Comparison of ENCODE assay signal across 22 mouse cellular contexts in the genomic region with DNA sequence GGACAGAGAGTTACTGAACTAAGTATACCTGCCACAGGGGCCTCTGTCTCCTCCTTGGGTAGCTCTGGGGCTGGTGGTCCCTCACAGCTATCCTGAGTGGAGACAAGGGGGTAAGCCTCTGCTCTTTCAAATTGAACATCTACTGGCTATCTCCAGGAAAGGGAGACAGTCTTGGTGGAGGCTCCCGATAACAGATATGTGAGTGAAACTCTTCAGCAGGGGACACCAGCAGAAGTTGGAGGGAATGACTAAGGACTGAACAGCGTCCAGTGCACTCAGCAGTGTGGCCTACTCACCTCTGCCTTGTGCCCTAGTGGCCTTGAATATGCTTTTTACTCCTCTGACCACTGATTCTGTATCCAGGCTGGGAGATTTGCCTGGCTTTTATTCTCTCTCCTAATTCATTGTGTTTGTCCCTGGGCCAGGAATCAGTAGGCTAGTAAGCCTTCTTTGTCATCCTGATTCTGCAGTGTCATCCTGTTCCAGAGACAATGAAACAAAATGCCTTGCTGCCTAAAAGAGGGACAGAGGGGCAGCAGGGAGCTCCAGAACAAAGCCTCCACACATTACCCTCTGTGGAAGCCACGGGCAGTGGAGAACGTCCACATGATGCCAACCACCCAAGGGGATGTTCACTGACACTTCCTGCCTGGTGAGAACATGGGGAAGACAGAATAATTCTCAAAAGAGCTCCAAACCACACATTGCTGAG. TPM values are rescaled to one million over a fixed set of nuclear protein-coding genes. Genes with fewer than 3 reads are reported as not detected.
DNase-seq lines count a peak whose midpoint lies in the region; ATAC-seq and TF ChIP-seq lines count a peak whose summit lies in the region.
"Had no signal": no experiment of that assay in that cellular context is flagged by ENCODE, and none has a peak within 500 bp of the region (broad histone marks: within the 10 kb centered on the region; RNA-seq: fewer than 3 reads in every experiment).

No protein-coding gene starts in this region.

- H3K27me3 ChIP-seq in kidney, postnatal 0 days (ENCODE audit: insufficient read depth, low read length): no peaks in the 10 kb centered on the region
- no peaks in the 10 kb centered on the region; the same call in 1 of the 2 replicates for H3K27me3 ChIP-seq in ES-Bruce4 (ENCODE audit: control insufficient read depth, insufficient read depth, low read length, poor library complexity, severe bottlenecking)
- H3K27me3 ChIP-seq in liver, embryonic 12.5 days (replicated peaks): no peaks in the 10 kb centered on the region
- H3K27me3 ChIP-seq: CH12.LX; forebrain, embryonic 12.5 days; neural tube, embryonic 13.5 days had no signal

- no peak for TF ChIP-seq CTCF in kidney, postnatal 0 days (IDR thresholded peaks at IDR 0.05; ENCODE audit: low read depth)
- no peak for TF ChIP-seq CTCF in ES-Bruce4 (IDR thresholded peaks at IDR 0.05; ENCODE audit: low read depth, low read length)

- no peak for TF ChIP-seq POLR2A in ES-Bruce4 (IDR thresholded peaks at IDR 0.05; ENCODE audit: insufficient read depth, low read length)

- 0 out of 2 replicates have a peak overlapping the region, but pooled peaks have one; percentile 25 for H3K27ac ChIP-seq in kidney, postnatal 0 days
- H3K27ac ChIP-seq in ES-Bruce4 (ENCODE audit: insufficient read depth, low read length): no peak overlapping the region
- H3K27ac ChIP-seq in liver, embryonic 12.5 days: peak overlapping the region; percentile 15; the same call in 1 of the 2 replicates
- H3K27ac ChIP-seq: forebrain, embryonic 12.5 days; midbrain, embryonic 12.5 days; neural tube, embryonic 13.5 days had no signal

- H3K9me3 ChIP-seq in kidney, postnatal 0 days (replicated peaks; ENCODE audit: low read length): no peaks in the 10 kb centered on the region
- no peaks in the 10 kb centered on the region for H3K9me3 ChIP-seq in ES-Bruce4 (replicated peaks; ENCODE audit: control insufficient read depth, insufficient read depth, low read length, poor library complexity, severe bottlenecking)
- H3K9me3 ChIP-seq in liver, embryonic 12.5 days (replicated peaks): no peaks in the 10 kb centered on the region
- H3K9me3 ChIP-seq: forebrain, embryonic 12.5 days; midbrain, embryonic 12.5 days; neural tube, embryonic 13.5 days had no signal

- DNase-seq in cerebellum, adult 9-11 months: peak; percentile 9
- no peak for DNase-seq in cerebellum, postnatal 4 days (ENCODE audit: low spot score in 2 of 2)
- no peak for DNase-seq in kidney, postnatal 0 days (ENCODE audit: low spot score)
- no peak for DNase-seq in kidney, postnatal 36 days
- DNase-seq: adrenal gland, postnatal 36 days; cerebellum, postnatal 10 days; gastrocnemius, postnatal 36 days; heart, postnatal 14 days; kidney, adult 9 months; layer of hippocampus, postnatal 36 days; right cerebral cortex, postnatal 4 days had no signal

- H3K4me1 ChIP-seq in kidney, postnatal 0 days (replicated peaks; ENCODE audit: insufficient read depth, low read length): no peaks in the 10 kb centered on the region
- H3K4me1 ChIP-seq in ES-Bruce4 (ENCODE audit: control insufficient read depth, insufficient read depth, low read length): peaks cover 2% of the 10 kb centered on the region
- H3K4me1 ChIP-seq in liver, embryonic 12.5 days: peaks cover 25% of the 10 kb centered on the region
- H3K4me1 ChIP-seq: forebrain, embryonic 12.5 days; midbrain, embryonic 12.5 days; neural tube, embryonic 13.5 days had no signal

- H3K4me2 ChIP-seq in kidney, postnatal 0 days (ENCODE audit: low read length): no peak overlapping the region
- H3K4me2 ChIP-seq in liver, embryonic 12.5 days: no peak overlapping the region
- H3K4me2 ChIP-seq: forebrain, embryonic 12.5 days; heart, embryonic 11.5 days; midbrain, embryonic 12.5 days; neural tube, embryonic 13.5 days had no signal

- no peak overlapping the region for H3K9ac ChIP-seq in kidney, postnatal 0 days (ENCODE audit: low read depth, low read length)
- H3K9ac ChIP-seq in ES-Bruce4 (ENCODE audit: low read depth, poor library complexity, severe bottlenecking): no peak overlapping the region
- no peak overlapping the region for H3K9ac ChIP-seq in liver, embryonic 12.5 days
- H3K9ac ChIP-seq: forebrain, embryonic 12.5 days; midbrain, embryonic 12.5 days; neural tube, embryonic 13.5 days had no signal

- TF ChIP-seq EP300 in ES-Bruce4 (IDR thresholded peaks at IDR 0.05; ENCODE audit: insufficient read depth, low read depth, low read length): 0 out of 2 replicates have a peak, but pooled peaks have one; percentile 15

- H3K4me3 ChIP-seq in kidney, postnatal 0 days (replicated peaks; ENCODE audit: low read depth, low read length): no peak overlapping the region
- H3K4me3 ChIP-seq in ES-Bruce4 (ENCODE audit: low read depth, low read length): no peak overlapping the region
- no peak overlapping the region for H3K4me3 ChIP-seq in liver, embryonic 12.5 days
- H3K4me3 ChIP-seq: forebrain, embryonic 12.5 days; midbrain, embryonic 12.5 days; neural tube, embryonic 13.5 days had no signal

- no peaks in the 10 kb centered on the region for H3K36me3 ChIP-seq in kidney, postnatal 0 days (ENCODE audit: insufficient read depth, low read length)
- H3K36me3 ChIP-seq in ES-Bruce4 (ENCODE audit: control insufficient read depth, insufficient read depth, low read length, poor library complexity, severe bottlenecking): no peaks in the 10 kb centered on the region
- no peaks in the 10 kb centered on the region for H3K36me3 ChIP-seq in liver, embryonic 12.5 days
- H3K36me3 ChIP-seq: forebrain, embryonic 12.5 days; midbrain, embryonic 12.5 days; neural tube, embryonic 13.5 days had no signal

- WGBS in kidney, postnatal 0 days: 67% methylated on average over 4 of the region's 4 CpGs
- 31% methylated on average over 4 of the region's 4 CpGs for WGBS in liver, embryonic 12.5 days (ENCODE audit: insufficient replicate concordance)

- no peak for ATAC-seq in kidney, postnatal 0 days (replicated peaks; ENCODE audit: low FRiP score, low read depth)
- ATAC-seq in liver, embryonic 12.5 days: peak; percentile 74
- no peak for ATAC-seq in granulocyte monocyte progenitor cell, adult 5-6 weeks (replicated peaks; ENCODE audit: poor library complexity, severe bottlenecking)
- no peak for ATAC-seq in megakaryocyte progenitor cell, adult 5-6 weeks (replicated peaks; ENCODE audit: poor library complexity)
- ATAC-seq: activated CD4-positive, CD25-positive, alpha-beta regulatory T cell, adult 4 months; Patski had no signal

RNA-seq across cellular contexts. Expression of a gene that starts 31.7 kb away (rescaled TPM):
- polyA plus RNA-seq in kidney, postnatal 0 days (2015; fragmentation: Nextera tagmentation; extraction: Ambion mirVana): 3.6 and 3.9 TPM in 2 replicates
- 8.9 and 9.5 TPM in 2 replicates for polyA plus RNA-seq in ES-Bruce4 (2011; ENCODE audit: insufficient read depth, insufficient read length, low read depth, missing spikeins)
- 0.19 TPM in 1 of 2 replicates, not detected in the other for polyA plus RNA-seq in liver, embryonic 12.5 days (2016; fragmentation: Nextera tagmentation; extraction: Ambion mirVana)
- 4.8 and 5.4 TPM in 2 replicates for total RNA-seq in granulocyte monocyte progenitor cell, adult 5-6 weeks (2014; fragmentation: Nextera tagmentation)
- total RNA-seq in granulocyte monocyte progenitor cell, adult 5-6 weeks (2017): 1.9 and 3.7 TPM in 2 replicates
- 5.5 TPM in 2 replicates for total RNA-seq in megakaryocyte progenitor cell, adult 5-6 weeks (2015)
- total RNA-seq in megakaryocyte progenitor cell, adult 5-6 weeks (2017): 1.5 and 3.2 TPM in 2 replicates
- polyA plus RNA-seq: midbrain, embryonic 12.5 days; Patski had no signal
